Mouse (Mus musculus) heart, postnatal 14 days (tissue): ENCODE measurements at regions not wholly inside any gene's neighbourhood (a gene's known extent, or its start where the extent isn't known, plus 50 kb on each side); places are given as distances from the start of the nearest gene placed in this dataset.
"Not testable (repeated sequence)": the region's sequence is repeated elsewhere in the genome, so short reads cannot be mapped to it uniquely, and the experiment has no call there.

Source experiments
- DNase-seq, 2 experiments: peaks; one replicate each; pipeline ENCODE4 v3.0.0; 2021 to 2022
- intact Hi-C: fragments of 180-260 bp; cut with DNase I; formaldehyde crosslinking; loops from one replicate; pipeline ENCODE4 v1.15.1; 2025

GRCm38 (mm10) chr9:48044826-48045225, 117.0 kb upstream of the Nxpe4 start:
- DNase-seq, result no peak
- intact Hi-C loops, result no loop called here

GRCm38 (mm10) chr9:48047846-48048245, 114.0 kb upstream of the Nxpe4 start:
- no peak for DNase-seq
- intact Hi-C loops, result no loop called here

GRCm38 (mm10) chr9:48053580-48053979, 108.2 kb upstream of the Nxpe4 start:
- no peak for DNase-seq

GRCm38 (mm10) chr9:48055246-48055645, 106.6 kb upstream of the Nxpe4 start:
- DNase-seq, result no peak

More at GRCm38 (mm10) chr9:48053580-48053979, 108.2 kb upstream of the Nxpe4 start:
- intact Hi-C loops, result no loop called here

GRCm38 (mm10) chr9:48058599-48058998, 103.2 kb upstream of the Nxpe4 start:
- intact Hi-C loops, result no loop called here
- peak in 1 of 2 experiments; percentile 4 for DNase-seq

More at GRCm38 (mm10) chr9:48055246-48055645, 106.6 kb upstream of the Nxpe4 start:
- intact Hi-C loops, result no loop called here

DNA sequence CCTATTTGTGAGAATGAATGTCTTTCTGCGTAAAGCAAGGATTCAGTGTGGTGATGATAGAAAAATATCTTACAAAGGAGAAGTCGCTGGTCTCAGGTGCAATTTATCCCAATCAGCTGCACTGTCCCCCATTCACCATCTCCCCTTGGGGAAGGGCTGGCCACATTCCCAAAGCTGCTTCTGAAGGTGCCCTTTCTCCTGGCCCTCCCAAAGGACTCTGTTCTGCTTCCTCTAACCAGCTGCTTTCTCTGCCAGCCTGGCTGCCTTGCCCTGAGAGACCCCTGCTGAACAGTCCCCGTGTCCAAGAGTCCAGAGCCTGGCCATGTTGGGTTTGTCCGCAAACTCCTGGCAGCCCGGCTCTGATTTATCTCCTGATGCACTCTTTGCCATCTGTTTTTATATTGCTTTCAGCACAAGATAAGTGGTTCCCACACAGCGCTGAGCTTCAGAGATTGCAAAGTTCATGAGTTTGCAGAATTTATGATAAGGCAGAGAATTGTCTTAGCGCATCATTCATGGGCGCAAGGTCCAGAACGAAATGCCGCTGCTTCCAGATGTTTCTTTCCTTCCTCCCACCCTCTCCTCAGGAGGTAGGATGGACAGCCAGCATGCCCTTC, 102.2 kb upstream of the Nxpe4 start:
- no peak for DNase-seq
- intact Hi-C loops, result no loop called here

DNA sequence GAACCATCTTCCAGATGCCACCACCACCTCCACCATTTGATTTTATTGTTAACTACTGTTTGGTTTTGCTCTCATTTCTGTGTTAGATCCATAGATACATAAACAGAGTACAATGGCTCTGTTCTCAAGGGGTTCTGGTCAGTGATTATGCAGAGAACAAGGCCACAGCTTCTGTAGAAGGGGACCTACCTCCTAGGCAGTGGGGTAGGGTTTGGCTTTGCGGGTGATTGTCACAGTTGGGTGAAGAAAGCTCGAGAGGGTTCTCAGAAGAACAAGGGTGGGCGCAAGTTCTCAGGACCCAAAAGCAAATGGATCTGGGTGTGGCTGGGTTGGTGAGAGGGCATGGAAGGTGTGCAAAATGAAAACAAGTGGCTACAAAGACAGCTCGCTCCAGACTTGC, 100.8 kb upstream of the Nxpe4 start:
- intact Hi-C loops, result no loop called here
- no peak for DNase-seq

DNA sequence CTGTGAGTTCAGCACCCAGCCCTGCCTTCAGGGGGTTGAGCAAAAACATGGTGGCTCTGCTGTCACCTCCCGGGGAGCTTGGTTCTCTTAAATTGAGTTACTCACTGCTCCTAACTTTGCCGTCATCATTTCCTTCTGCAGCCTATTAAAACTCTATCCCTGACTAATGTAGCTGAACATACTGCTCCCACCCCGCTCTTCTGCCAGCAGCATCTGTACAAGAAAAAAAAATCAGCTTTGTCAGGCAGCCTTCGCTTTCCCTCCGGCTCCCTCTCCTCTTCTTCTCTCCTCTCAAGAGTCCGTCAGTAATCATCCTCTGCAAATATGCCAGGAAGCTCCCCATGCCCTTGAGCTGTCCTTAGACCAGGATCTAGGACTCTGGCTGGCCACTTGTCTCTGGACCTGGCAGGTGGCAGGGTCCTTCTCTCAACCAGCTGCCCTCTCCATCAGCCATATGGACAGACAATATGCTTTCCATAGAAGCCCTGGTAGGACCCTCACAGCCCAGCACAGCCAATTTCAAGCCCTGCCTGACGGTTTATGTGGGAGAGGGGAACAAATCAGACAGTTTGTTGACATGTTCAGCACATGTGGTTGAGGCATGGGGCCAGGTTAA, 95.0 kb upstream of the Nxpe4 start:
- no peak for DNase-seq
- intact Hi-C loops, result no loop called here

DNA sequence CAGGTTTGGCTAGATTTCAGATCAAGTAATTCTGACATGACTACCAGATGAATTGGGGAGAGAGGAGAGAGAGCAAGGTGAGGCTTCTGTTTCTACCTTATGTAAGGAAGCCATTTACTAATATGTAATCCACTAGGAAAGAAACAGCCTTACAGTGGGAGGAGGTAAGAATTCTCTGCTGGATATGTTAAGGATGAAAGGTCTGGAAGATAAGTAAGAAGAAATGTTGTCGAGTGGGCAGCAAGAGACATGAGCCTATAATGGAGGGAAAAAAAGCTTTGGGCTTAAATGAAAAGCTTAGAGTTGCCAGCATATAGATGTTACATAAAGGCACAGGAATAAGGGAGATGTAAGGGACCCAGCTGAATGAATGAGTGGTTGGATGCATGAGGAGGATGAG, 89.2 kb upstream of the Nxpe4 start:
- DNase-seq, result no peak
- intact Hi-C loops, result no loop called here

DNA sequence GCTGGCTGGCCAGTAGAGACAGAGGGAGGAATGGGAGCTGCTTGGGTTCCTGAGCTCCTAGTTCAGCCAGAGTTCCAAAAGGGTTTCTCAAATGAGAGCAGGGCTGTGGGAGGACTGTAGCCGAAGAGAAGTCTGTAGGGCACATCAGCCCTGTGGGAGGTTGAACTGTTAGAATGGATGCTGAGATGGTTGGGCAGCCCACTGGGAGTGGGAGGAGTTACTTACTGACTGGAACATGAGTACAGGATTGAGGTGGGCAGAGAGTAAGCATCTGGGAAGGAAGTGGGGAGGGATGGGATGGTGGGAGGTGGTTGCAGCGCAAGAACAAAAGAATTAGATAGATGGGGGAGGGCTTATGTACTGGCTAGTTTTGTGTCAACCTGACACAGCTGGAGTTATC, 88.7 kb upstream of the Nxpe4 start:
- intact Hi-C loops, result no loop called here
- DNase-seq, result no peak

DNA sequence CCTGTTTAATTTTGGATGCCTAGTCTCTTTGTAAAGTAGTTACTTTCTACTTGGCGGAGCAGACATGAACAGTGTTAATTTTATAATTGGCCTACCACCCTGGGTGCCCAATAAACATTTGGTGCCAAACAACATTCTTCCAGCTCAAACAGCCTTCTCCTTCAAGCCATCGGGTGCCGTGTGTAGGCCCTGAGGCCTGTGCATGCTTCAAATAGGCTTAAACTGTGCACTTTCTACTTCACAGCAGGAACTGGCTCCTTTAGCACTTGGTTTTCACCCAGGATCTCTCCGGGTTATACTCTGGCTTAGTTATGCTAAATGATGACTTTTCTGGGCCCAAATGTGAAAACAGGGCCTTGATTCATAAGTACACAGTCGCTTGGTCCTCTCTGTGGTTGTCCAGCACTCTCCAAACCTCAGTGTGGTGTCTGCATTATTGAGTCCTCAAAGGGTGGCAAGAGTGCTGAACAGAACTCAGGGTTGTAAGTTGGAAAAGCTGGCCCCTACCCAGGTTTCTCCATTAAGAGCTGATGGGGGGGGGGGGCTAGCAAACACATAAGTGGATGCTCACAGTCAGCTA, 86.1 kb upstream of the Nxpe4 start:
- DNase-seq, result no peak
- intact Hi-C loops, result no loop called here

DNA sequence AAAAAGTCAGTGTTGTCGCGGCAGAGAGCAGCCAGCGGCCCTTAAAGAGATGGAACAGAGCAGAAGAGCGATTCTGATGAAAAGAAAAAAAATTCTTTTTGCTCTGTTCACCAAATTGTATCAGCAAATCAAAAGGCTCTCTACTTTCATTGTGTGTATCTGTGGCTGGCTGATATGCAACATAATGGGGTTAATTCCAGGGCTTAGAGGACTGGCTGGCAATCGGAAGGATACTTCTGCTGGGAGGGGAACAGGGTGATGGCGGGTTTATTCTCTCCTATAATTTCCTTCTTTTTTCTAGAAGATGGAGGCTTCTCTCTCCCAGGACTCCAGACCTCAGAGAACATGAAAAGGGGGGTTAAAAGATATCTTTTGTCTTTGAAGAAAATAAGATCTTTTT, 79.4 kb upstream of the Nxpe4 start:
- no peak for DNase-seq
- intact Hi-C loops, result no loop called here

DNA sequence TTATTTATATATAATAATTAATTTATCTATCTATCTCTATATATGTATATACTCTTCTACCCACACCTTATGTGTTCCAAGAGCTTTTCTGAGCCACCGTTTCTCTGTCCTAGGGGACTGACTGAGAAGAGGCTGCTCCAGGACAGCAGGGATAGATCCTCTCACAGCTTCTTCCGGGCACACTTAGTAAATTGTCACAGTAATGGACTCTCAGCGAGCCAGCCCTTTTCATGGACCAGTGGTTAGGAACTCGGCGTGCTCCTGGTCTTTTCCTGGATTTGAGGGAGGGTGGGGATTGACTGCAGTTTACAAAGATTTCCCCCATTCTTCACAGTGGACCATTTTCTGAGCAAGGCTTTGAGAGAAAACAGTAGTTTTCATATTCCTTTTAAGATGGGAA, 77.6 kb upstream of the Nxpe4 start:
- intact Hi-C loops, DNase-seq: not testable (repeated sequence)

DNA sequence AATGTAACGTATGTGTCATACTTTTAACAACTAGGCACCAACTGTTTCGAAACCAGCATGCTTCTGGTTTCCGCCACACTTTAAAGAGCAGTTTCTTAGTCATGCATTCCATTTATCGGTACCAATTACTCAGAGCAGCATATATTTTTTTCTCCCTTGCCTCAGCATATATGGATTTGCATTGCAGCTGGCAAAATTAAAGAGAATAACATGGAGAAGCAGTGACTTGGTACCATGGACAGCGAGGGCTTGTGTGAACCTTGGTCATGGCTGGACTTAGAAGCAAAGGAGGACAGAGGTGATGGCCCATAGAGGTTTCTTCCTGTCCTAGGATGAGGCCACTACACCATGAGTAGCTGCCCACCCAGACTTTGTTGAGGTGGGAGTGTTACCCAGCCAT, 72.2 kb upstream of the Nxpe4 start:
- intact Hi-C loops, result no loop called here
- no peak for DNase-seq

DNA sequence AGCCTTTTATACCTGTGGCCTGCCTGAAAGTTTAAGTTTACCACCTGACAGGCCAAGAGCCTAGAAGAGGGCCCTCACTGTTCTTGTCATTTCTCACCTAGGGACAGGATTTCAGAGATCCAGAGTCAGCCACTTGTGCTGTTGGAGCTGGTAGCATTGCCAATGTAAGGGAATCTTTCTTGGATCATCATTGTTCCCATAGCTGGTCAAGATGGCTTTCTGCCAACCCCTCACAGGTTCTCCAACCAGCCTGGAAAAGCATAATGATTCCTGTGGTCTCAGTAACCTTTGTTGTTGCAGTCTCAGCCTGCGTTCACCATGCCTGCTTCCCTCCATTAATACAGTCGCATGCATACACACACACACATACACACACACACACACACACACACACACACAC, 67.1 kb upstream of the Nxpe4 start:
- DNase-seq, result no peak
- intact Hi-C loops, result no loop called here

- intact Hi-C loops, result no loop called here
- no peak for DNase-seq
These were observed 62.0 kb upstream of the Nxpe4 start for GRCm38 (mm10) chr9:48099846-48100245.

- peak; percentile 8 to 47 for DNase-seq
- intact Hi-C loops, result no loop called here
These were observed 55.2 kb upstream of the Nxpe4 start for GRCm38 (mm10) chr9:48106441-48107167.

- intact Hi-C loops, result no loop called here
These were observed 52.7 kb upstream of the Nxpe4 start for GRCm38 (mm10) chr9:48108994-48109619.

GRCm38 (mm10) chr9:48111316-48111890, 50.4 kb upstream of the Nxpe4 start:
- intact Hi-C loops, result no loop called here
- DNase-seq, result no peak

More at GRCm38 (mm10) chr9:48108994-48109619, 52.7 kb upstream of the Nxpe4 start:
- DNase-seq, result no peak
